ENCODE assay signal across 30 mouse cellular contexts in the genomic region with DNA sequence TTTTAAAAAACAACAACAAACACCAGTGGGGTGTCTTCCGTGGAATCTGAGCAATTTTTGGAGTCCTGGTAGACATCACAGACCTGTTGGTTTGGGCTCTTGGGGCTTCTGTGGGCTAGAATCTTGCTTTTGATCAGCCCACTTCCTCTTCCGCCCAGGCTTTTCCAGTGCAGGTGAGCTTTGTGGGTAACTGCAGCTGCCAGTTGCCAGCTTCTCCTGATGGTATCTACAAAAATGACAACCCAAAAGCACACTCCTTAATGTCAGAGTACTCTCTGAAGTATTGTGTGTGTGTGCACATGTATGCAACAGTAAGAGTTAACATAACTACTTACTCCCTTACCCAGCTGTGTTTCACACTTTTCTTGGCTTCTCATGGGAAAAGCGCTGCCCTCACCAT. TPM values are rescaled to one million over a fixed set of nuclear protein-coding genes. Genes with fewer than 3 reads are reported as not detected.
DNase-seq lines count a peak whose midpoint lies in the region; ATAC-seq and TF ChIP-seq lines count a peak whose summit lies in the region.
"Had no signal": no experiment of that assay in that cellular context is flagged by ENCODE, and none has a peak within 500 bp of the region (broad histone marks: within the 10 kb centered on the region; RNA-seq: fewer than 3 reads in every experiment).

No protein-coding gene starts in this region.

- H3K27ac ChIP-seq in heart, embryonic 16.5 days (ENCODE audit: low read length): no peak overlapping the region
- H3K27ac ChIP-seq in MEL (ENCODE audit: control insufficient read depth, low read depth, low read length): no peak overlapping the region
- H3K27ac ChIP-seq in hindbrain, postnatal 0 days: no peak overlapping the region
- H3K27ac ChIP-seq in heart, embryonic 11.5 days (ENCODE audit: low read depth, low read length): no peak overlapping the region
- H3K27ac ChIP-seq: heart, adult 2 months; heart, embryonic 15.5 days; hindbrain, embryonic 10.5 days; layer of hippocampus, adult 2 months; liver, embryonic 14.5 days; midbrain, embryonic 13.5 days; neural tube, embryonic 15.5 days had no signal

- WGBS in heart, embryonic 16.5 days: 91% methylated on average over 3 of the region's 3 CpGs
- 98% methylated on average over 3 of the region's 3 CpGs for WGBS in hindbrain, postnatal 0 days
- WGBS in heart, embryonic 11.5 days (ENCODE audit: insufficient replicate concordance): 87% methylated on average over 3 of the region's 3 CpGs

- no peak for TF ChIP-seq RAD21 in MEL (IDR thresholded peaks at IDR 0.05; ENCODE audit: low read depth, low read length)

- no peak for TF ChIP-seq POLR2A in MEL (IDR thresholded peaks at IDR 0.05; ENCODE audit: control insufficient read depth in 1 of 2, insufficient read depth in 1 of 2, low read depth in 1 of 2, low read length in 2 of 2, poor library complexity in 1 of 2)

- intact Hi-C loops in heart, postnatal 36 days (cut with DNase I): no loop called here

- 0 out of 2 replicates have a peak, but pooled peaks cover 2% of the 10 kb centered on the region for H3K4me1 ChIP-seq in heart, embryonic 16.5 days (ENCODE audit: control insufficient read depth, insufficient read depth, low read length)
- peaks cover 0 to 6% of the 10 kb centered on the region in 2 experiments; a peak in 2 of 4 replicates for H3K4me1 ChIP-seq in MEL (ENCODE audit: control insufficient read depth in 1 of 2, insufficient read depth in 2 of 2, low read length in 2 of 2)
- H3K4me1 ChIP-seq in hindbrain, postnatal 0 days (ENCODE audit: insufficient read depth, low read length): no peaks in the 10 kb centered on the region
- H3K4me1 ChIP-seq in heart, embryonic 11.5 days (ENCODE audit: control insufficient read depth, insufficient read depth, low read length): peaks cover 3% of the 10 kb centered on the region; the same call in 1 of the 2 replicates
- H3K4me1 ChIP-seq: heart, embryonic 15.5 days; hindbrain, embryonic 10.5 days; midbrain, embryonic 13.5 days; neural tube, embryonic 15.5 days had no signal

- no peak overlapping the region for H3K4me3 ChIP-seq in heart, embryonic 16.5 days (ENCODE audit: low read length)
- no peak overlapping the region for H3K4me3 ChIP-seq in MEL (ENCODE audit: control insufficient read depth in 1 of 2, insufficient read depth in 1 of 2, low read depth in 2 of 2, low read length in 2 of 2)
- H3K4me3 ChIP-seq in hindbrain, postnatal 0 days (ENCODE audit: low read length): no peak overlapping the region
- H3K4me3 ChIP-seq in heart, embryonic 11.5 days (ENCODE audit: low read depth, low read length): no peak overlapping the region
- H3K4me3 ChIP-seq: heart, adult 2 months; heart, embryonic 15.5 days; hindbrain, embryonic 10.5 days; layer of hippocampus, adult 2 months; midbrain, embryonic 13.5 days; neural tube, embryonic 15.5 days had no signal

- peak; percentile 39 to 52; a peak in 3 of 4 replicates for TF ChIP-seq EP300 in MEL (IDR thresholded peaks at IDR 0.05; ENCODE audit: low read depth in 1 of 2, low read length in 2 of 2)

- H3K4me2 ChIP-seq in heart, embryonic 16.5 days (ENCODE audit: low read depth, low read length): no peak overlapping the region
- no peak overlapping the region for H3K4me2 ChIP-seq in hindbrain, postnatal 0 days (ENCODE audit: low read depth, low read length)
- no peak overlapping the region for H3K4me2 ChIP-seq in heart, embryonic 11.5 days
- H3K4me2 ChIP-seq: heart, embryonic 15.5 days; midbrain, embryonic 13.5 days; neural tube, embryonic 15.5 days had no signal

- H3K36me3 ChIP-seq in heart, embryonic 16.5 days (ENCODE audit: control insufficient read depth, insufficient read depth): peaks cover 26% of the 10 kb centered on the region
- H3K36me3 ChIP-seq in MEL (ENCODE audit: control insufficient read depth in 1 of 2, insufficient read depth in 2 of 2, low read length in 2 of 2): peaks cover 0 to 5% of the 10 kb centered on the region in 2 experiments; a peak in 2 of 4 replicates
- peaks cover 2% of the 10 kb centered on the region; the same call in 1 of the 2 replicates for H3K36me3 ChIP-seq in splenic B cell, adult 2 months (ENCODE audit: control insufficient read depth, insufficient read depth, low read length, poor library complexity, severe bottlenecking)
- H3K36me3 ChIP-seq in hindbrain, postnatal 0 days (ENCODE audit: insufficient read depth, low read length): no peaks in the 10 kb centered on the region; the same call in 1 of the 2 replicates
- peaks cover 15% of the 10 kb centered on the region for H3K36me3 ChIP-seq in heart, embryonic 11.5 days (ENCODE audit: control insufficient read depth, insufficient read depth, low read length)

- TF ChIP-seq CTCF in MEL (IDR thresholded peaks at IDR 0.05 in 2 of 3, conservative IDR thresholded peaks at IDR 0.05 in 1 of 3; ENCODE audit: control insufficient read depth in 1 of 3, insufficient read depth in 1 of 3, low read depth in 2 of 3, low read length in 3 of 3, poor library complexity in 1 of 3, severe bottlenecking in 1 of 3): no peak
- TF ChIP-seq CTCF in hindbrain, postnatal 0 days (IDR thresholded peaks at IDR 0.05; ENCODE audit: low read depth): no peak

- no peak overlapping the region for H3K9ac ChIP-seq in heart, embryonic 16.5 days (ENCODE audit: low read length)
- no peak overlapping the region for H3K9ac ChIP-seq in MEL (ENCODE audit: control insufficient read depth, low read depth, low read length, poor library complexity, severe bottlenecking)
- H3K9ac ChIP-seq in hindbrain, postnatal 0 days (replicated peaks; ENCODE audit: low read length): no peak overlapping the region
- no peak overlapping the region for H3K9ac ChIP-seq in heart, embryonic 11.5 days (ENCODE audit: low read depth, low read length)
- H3K9ac ChIP-seq: heart, embryonic 15.5 days; liver, embryonic 14.5 days; midbrain, embryonic 13.5 days; neural tube, embryonic 15.5 days had no signal

- peak; percentile 49; the same call in 1 of the 2 replicates for ATAC-seq in heart, embryonic 16.5 days (replicated peaks; ENCODE audit: extremely low read depth, insufficient read depth, low FRiP score)
- no peak for ATAC-seq in hindbrain, postnatal 0 days
- no peak for ATAC-seq in heart, embryonic 11.5 days (replicated peaks; ENCODE audit: insufficient number of reproducible peaks, low FRiP score, low TSS enrichment)
- ATAC-seq in frontal cortex, adult (ENCODE audit: low TSS enrichment): no peak
- ATAC-seq: lung, postnatal 0 days; midbrain, embryonic 13.5 days; Patski had no signal

- DNase-seq in heart, postnatal 36 days: no peak
- peak; percentile 43 for DNase-seq in MEL (ENCODE audit: low read depth, low spot score)
- peak; percentile 13 for DNase-seq in splenic B cell, adult 2 months (ENCODE audit: low read depth, low spot score)
- peak; percentile 84 to 89 for DNase-seq in thymus, postnatal 36 days
- no peak for DNase-seq in hindbrain, postnatal 0 days (ENCODE audit: low spot score)
- DNase-seq: adrenal gland, postnatal 14 days; cerebellum, adult 11-12 months; cerebellum, postnatal 25 days; heart, adult 2 months; kidney, adult 2 months; kidney, postnatal 14 days; layer of hippocampus, postnatal 36 days; right cerebral cortex, postnatal 25 days had no signal

- no peaks in the 10 kb centered on the region for H3K79me2 ChIP-seq in MEL (ENCODE audit: control insufficient read depth, insufficient read depth, low read length, poor library complexity)

- H3K27me3 ChIP-seq in heart, embryonic 16.5 days (ENCODE audit: control insufficient read depth, insufficient read depth, low read length): no peaks in the 10 kb centered on the region
- H3K27me3 ChIP-seq in MEL (ENCODE audit: control insufficient read depth in 1 of 2, insufficient read depth in 2 of 2, low read length in 2 of 2): no peaks in the 10 kb centered on the region
- no peaks in the 10 kb centered on the region for H3K27me3 ChIP-seq in splenic B cell, adult 2 months (ENCODE audit: control insufficient read depth, insufficient read depth, low read length, poor library complexity, severe bottlenecking)
- no peaks in the 10 kb centered on the region for H3K27me3 ChIP-seq in hindbrain, postnatal 0 days (ENCODE audit: insufficient read depth, low read length)
- no peaks in the 10 kb centered on the region for H3K27me3 ChIP-seq in heart, embryonic 11.5 days (ENCODE audit: control insufficient read depth, insufficient read depth, low read length)
- H3K27me3 ChIP-seq: heart, embryonic 15.5 days; midbrain, embryonic 13.5 days; neural tube, embryonic 15.5 days; Patski had no signal

- no peaks in the 10 kb centered on the region for H3K9me3 ChIP-seq in heart, embryonic 16.5 days (replicated peaks; ENCODE audit: control insufficient read depth, low read length)
- no peaks in the 10 kb centered on the region for H3K9me3 ChIP-seq in MEL (replicated peaks; ENCODE audit: insufficient read depth, low read length)
- H3K9me3 ChIP-seq in hindbrain, postnatal 0 days (ENCODE audit: low read length): no peaks in the 10 kb centered on the region
- H3K9me3 ChIP-seq in heart, embryonic 11.5 days (replicated peaks; ENCODE audit: control insufficient read depth, low read length): no peaks in the 10 kb centered on the region
- H3K9me3 ChIP-seq: heart, embryonic 15.5 days; midbrain, embryonic 13.5 days; neural tube, embryonic 15.5 days had no signal

RNA-seq across cellular contexts. Expression of a gene that starts 7.6 kb away (rescaled TPM):
- polyA plus RNA-seq in heart, embryonic 16.5 days (2015; fragmentation: Nextera tagmentation; extraction: Ambion mirVana): 0.34 and 0.41 TPM in 2 replicates
- total RNA-seq in heart, postnatal 36 days (2021): not detected
- total RNA-seq in MEL (2012; rRNA removed): not detected in 2 replicates
- not detected for polyA plus RNA-seq in MEL (2012; ENCODE audit: insufficient read depth in 1 of 2, insufficient read length in 2 of 2, low read depth in 1 of 2, low replicate concordance in 2 of 2, missing spikeins in 1 of 2)
- total RNA-seq in hindbrain, postnatal 0 days (2014; rRNA removed): not detected in 2 replicates
- polyA plus RNA-seq in hindbrain, postnatal 0 days (2015; fragmentation: Nextera tagmentation; extraction: Ambion mirVana): not detected in 2 replicates
- not detected in 2 replicates for polyA plus RNA-seq in heart, embryonic 11.5 days (2014; fragmentation: Nextera tagmentation; extraction: Ambion mirVana)
- total RNA-seq: adrenal gland, postnatal 14 days; gastrocnemius, adult 8-10 months; heart, adult 2 months; layer of hippocampus, adult 2 months; layer of hippocampus, postnatal 36 days; left cerebral cortex, postnatal 25 days; megakaryocyte progenitor cell, adult 5-6 weeks had no signal
- polyA plus RNA-seq: frontal cortex, adult 2 months; heart, adult 2 months; kidney, adult 2 months; limb, embryonic 14.5 days; liver, embryonic 14.5 days; lung, postnatal 0 days; neural tube, embryonic 15.5 days; Patski had no signal

RNA-seq across cellular contexts. Expression of a gene that starts 14.8 kb away (rescaled TPM):
- polyA plus RNA-seq in heart, embryonic 16.5 days (2015; fragmentation: Nextera tagmentation; extraction: Ambion mirVana): 13.0 and 14.6 TPM in 2 replicates
- total RNA-seq in heart, postnatal 36 days (2021): 10 to 100 TPM; 76.3 to 81.1 TPM
- total RNA-seq in MEL (2012; rRNA removed): not detected in 2 replicates
- not detected for polyA plus RNA-seq in MEL (2012; ENCODE audit: insufficient read depth in 1 of 2, insufficient read length in 2 of 2, low read depth in 1 of 2, low replicate concordance in 2 of 2, missing spikeins in 1 of 2)
- not detected in 2 replicates for total RNA-seq in hindbrain, postnatal 0 days (2014; rRNA removed)
- polyA plus RNA-seq in hindbrain, postnatal 0 days (2015; fragmentation: Nextera tagmentation; extraction: Ambion mirVana): 0.34 TPM in 1 of 2 replicates, not detected in the other
- 1.2 and 2.5 TPM in 2 replicates for polyA plus RNA-seq in heart, embryonic 11.5 days (2014; fragmentation: Nextera tagmentation; extraction: Ambion mirVana)
- total RNA-seq: layer of hippocampus, adult 2 months; layer of hippocampus, postnatal 36 days; left cerebral cortex, postnatal 25 days; megakaryocyte progenitor cell, adult 5-6 weeks had no signal
- polyA plus RNA-seq: forebrain, embryonic 11.5 days; hindbrain, embryonic 10.5 days; liver, embryonic 14.5 days; midbrain, embryonic 13.5 days; neural tube, embryonic 15.5 days; Patski had no signal

RNA-seq across cellular contexts. Expression of a gene that starts 15.4 kb away (rescaled TPM):
- polyA plus RNA-seq in heart, embryonic 16.5 days (2015; fragmentation: Nextera tagmentation; extraction: Ambion mirVana): 13.5 and 15.8 TPM in 2 replicates
- 10 to 100 TPM; 29.5 to 30.7 TPM for total RNA-seq in heart, postnatal 36 days (2021)
- 18.9 and 22.3 TPM in 2 replicates for total RNA-seq in MEL (2012; rRNA removed)
- 10 to 100 TPM in 1 of 2 experiments, not detected in 1; 19.8 TPM for polyA plus RNA-seq in MEL (2012; ENCODE audit: insufficient read depth in 1 of 2, insufficient read length in 2 of 2, low read depth in 1 of 2, low replicate concordance in 2 of 2, missing spikeins in 1 of 2)
- 8.4 and 9.9 TPM in 2 replicates for total RNA-seq in hindbrain, postnatal 0 days (2014; rRNA removed)
- 7.1 and 7.8 TPM in 2 replicates for polyA plus RNA-seq in hindbrain, postnatal 0 days (2015; fragmentation: Nextera tagmentation; extraction: Ambion mirVana)
- polyA plus RNA-seq in heart, embryonic 11.5 days (2014; fragmentation: Nextera tagmentation; extraction: Ambion mirVana): 16.2 and 17.0 TPM in 2 replicates

RNA-seq across cellular contexts. Expression of a gene that starts 15.5 kb away (rescaled TPM):
- 32.0 and 39.3 TPM in 2 replicates for polyA plus RNA-seq in heart, embryonic 16.5 days (2015; fragmentation: Nextera tagmentation; extraction: Ambion mirVana)
- total RNA-seq in heart, postnatal 36 days (2021): 10 to 100 TPM; 57.5 to 69.1 TPM
- total RNA-seq in MEL (2012; rRNA removed): 24.0 and 25.0 TPM in 2 replicates
- 10 to 100 TPM in 1 of 2 experiments, not detected in 1; 26.2 TPM for polyA plus RNA-seq in MEL (2012; ENCODE audit: insufficient read depth in 1 of 2, insufficient read length in 2 of 2, low read depth in 1 of 2, low replicate concordance in 2 of 2, missing spikeins in 1 of 2)
- total RNA-seq in hindbrain, postnatal 0 days (2014; rRNA removed): 32.2 and 33.5 TPM in 2 replicates
- 33.5 and 34.8 TPM in 2 replicates for polyA plus RNA-seq in hindbrain, postnatal 0 days (2015; fragmentation: Nextera tagmentation; extraction: Ambion mirVana)
- 36.7 and 43.9 TPM in 2 replicates for polyA plus RNA-seq in heart, embryonic 11.5 days (2014; fragmentation: Nextera tagmentation; extraction: Ambion mirVana)

RNA-seq across cellular contexts. Expression of a gene that starts 43.0 kb away (rescaled TPM):
- 29.9 and 32.5 TPM in 2 replicates for polyA plus RNA-seq in heart, embryonic 16.5 days (2015; fragmentation: Nextera tagmentation; extraction: Ambion mirVana)
- total RNA-seq in heart, postnatal 36 days (2021): 10 to 100 TPM; 48.6 to 50.6 TPM
- 28.4 and 39.0 TPM in 2 replicates for total RNA-seq in MEL (2012; rRNA removed)
- 100 to 1,000 TPM in 1 of 2 experiments, 10 to 100 TPM in 1; 71.0 to 104 TPM for polyA plus RNA-seq in MEL (2012; ENCODE audit: insufficient read depth in 1 of 2, insufficient read length in 2 of 2, low read depth in 1 of 2, low replicate concordance in 2 of 2, missing spikeins in 1 of 2)
- total RNA-seq in hindbrain, postnatal 0 days (2014; rRNA removed): 81.6 and 117 TPM in 2 replicates
- 44.3 and 48.1 TPM in 2 replicates for polyA plus RNA-seq in hindbrain, postnatal 0 days (2015; fragmentation: Nextera tagmentation; extraction: Ambion mirVana)
- polyA plus RNA-seq in heart, embryonic 11.5 days (2014; fragmentation: Nextera tagmentation; extraction: Ambion mirVana): 36.3 and 41.3 TPM in 2 replicates

Comparison
In these comparisons a context has a peak if more than half of its experiments do, and no peak if none do; other contexts are left out.
1. DNase-seq: peak in MEL (single experiment), splenic B cell, adult 2 months (single experiment) and thymus, postnatal 36 days (2 of 2); none in heart, postnatal 36 days (0 of 2) and hindbrain, postnatal 0 days (single experiment).